Mouse (Mus musculus): ENCODE measurements around the gene Nrxn3. TPM values are rescaled to one million over a fixed set of nuclear protein-coding genes. Genes with fewer than 3 reads are reported as not detected.

Nrxn3 gene
- total RNA-seq, 1 experiment from 2014 or later: 0.18 TPM

DNA sequence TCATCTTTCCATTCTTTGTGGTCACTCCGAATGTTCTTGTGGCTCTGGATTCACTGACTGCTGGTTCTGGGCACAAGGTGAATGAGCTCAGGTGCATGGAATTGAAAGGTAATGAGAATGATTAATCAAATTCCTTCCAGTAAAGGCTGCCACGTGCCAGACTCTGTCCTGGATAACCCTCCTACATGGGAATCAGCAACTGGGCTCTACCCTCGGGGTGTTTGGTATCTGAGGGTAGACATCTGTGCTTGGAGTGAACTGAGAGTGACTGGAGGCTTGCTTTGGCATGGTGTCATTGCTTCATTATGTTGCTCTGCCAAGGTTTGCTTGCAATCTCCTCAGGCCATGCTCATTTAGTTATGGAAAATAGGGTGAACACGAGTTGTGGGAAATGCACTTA, 209.0 kb downstream of the Nrxn3 start:
- no peak for DNase-seq

DNA sequence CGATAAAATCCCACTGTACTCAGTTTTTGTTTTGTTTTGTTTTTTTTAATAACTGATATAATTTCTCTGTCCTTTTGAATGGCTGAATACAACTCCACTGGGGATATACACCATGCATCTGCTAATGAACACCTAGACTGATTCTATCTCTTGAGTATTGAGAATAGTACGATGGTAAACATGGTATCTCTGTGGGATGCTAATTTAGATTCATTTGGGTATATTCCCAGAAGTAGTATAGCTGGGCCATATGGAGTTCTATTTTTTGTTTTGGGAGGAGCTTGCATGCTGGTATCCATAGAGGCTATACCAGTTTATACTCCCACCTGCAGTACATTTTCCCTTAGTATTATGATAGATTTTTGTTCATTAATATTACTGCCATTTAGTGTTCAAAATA, 217.0 kb downstream of the Nrxn3 start:
- DNase-seq: no peak

- no peak for DNase-seq
These were observed 222.3 kb downstream of the Nrxn3 start for GRCm38 (mm10) chr12:88944967-88945366.

GRCm38 (mm10) chr12:88949870-88950269, 227.2 kb downstream of the Nrxn3 start:
- no peak for DNase-seq

- no peak for DNase-seq
These were observed 230.4 kb downstream of the Nrxn3 start for GRCm38 (mm10) chr12:88952937-88953600.

DNA sequence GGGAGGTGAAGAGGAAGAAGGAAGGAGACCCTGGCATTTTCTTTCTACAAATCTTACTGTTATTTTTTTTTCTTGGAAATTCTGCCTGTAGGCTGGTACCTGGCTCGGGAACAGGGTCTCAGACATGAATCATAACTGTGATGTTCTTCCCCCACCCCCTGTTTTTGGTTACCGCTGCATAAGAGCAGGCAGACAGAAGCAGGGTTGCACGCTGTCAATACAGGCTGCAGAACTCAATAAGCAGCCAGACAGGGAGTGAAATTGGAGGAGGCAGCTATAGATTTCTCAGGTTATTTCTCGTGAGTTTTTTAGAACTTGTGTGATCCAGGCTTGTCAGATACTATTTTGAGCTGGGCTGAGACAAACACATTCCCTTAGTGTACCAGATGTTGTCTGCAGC, 231.1 kb downstream of the Nrxn3 start:
- no peak for DNase-seq

DNA sequence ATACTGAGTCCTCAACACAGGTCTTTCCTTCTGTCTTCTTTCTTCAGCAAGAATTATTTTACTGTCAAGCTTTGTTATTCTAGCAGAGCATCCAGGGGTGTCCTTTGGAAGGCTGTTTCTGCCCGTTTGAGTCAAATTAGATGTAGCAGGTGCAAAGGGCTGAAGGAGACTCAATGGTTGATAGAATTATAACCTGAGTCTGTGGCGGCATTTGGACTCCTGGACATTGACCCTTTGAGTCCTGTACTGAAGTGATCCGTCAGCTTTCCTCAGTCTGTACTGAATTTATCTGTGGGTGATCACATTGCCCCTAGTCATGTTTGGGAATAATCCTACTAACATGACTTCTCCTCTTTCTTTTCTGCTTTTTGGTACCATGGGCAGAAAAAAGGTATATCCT, 234.8 kb downstream of the Nrxn3 start:
- DNase-seq: no peak

DNA sequence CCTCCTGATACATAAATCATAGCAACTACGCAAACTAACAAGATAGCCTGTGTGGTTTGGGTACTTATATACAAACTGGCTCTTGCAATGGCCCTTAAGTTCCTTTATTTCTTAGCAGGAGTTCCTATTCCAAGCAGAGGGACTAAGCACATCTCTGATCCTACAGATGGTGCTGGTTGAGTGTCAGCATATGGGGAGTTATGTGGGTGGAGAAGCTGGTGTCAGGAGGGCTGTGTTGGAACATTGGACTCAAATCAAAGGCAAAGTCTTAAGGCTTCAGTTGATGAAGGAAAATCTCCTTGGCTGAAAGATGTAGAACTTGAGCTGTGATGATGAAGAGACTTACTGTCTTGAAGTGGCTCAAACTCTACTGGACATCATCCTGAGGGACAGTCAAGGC, 238.1 kb downstream of the Nrxn3 start:
- DNase-seq: no peak

- DNase-seq: no peak
These were observed 243.7 kb downstream of the Nrxn3 start for GRCm38 (mm10) chr12:88966329-88966728.

- DNase-seq: no peak
These were observed 253.9 kb downstream of the Nrxn3 start for GRCm38 (mm10) chr12:88976621-88977020.

GRCm38 (mm10) chr12:88983688-88984330, 261.1 kb downstream of the Nrxn3 start:
- DNase-seq: peak; percentile 10

DNA sequence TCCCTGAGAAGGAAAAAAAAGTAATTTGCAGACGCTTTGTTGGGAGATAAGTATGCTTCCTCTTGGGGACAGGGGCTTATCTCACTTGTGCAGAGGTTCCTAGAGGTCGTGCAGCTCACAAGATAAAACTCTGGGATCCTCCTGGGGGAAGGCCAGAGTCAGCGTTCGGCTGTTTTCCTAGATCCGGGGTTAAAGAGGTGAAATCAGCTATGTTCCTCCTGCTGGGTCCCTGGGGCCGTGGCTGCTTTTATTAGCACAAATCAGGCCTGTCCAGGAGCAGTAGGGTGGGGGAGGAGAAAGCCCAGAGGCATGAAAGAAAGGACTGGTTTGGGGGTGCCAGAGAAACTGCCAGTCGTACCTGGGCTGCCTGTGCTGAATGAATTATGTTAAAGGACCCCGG, 261.7 kb downstream of the Nrxn3 start:
- no peak for DNase-seq

GRCm38 (mm10) chr12:88984804-88985203, 262.1 kb downstream of the Nrxn3 start:
- DNase-seq: no peak

DNA sequence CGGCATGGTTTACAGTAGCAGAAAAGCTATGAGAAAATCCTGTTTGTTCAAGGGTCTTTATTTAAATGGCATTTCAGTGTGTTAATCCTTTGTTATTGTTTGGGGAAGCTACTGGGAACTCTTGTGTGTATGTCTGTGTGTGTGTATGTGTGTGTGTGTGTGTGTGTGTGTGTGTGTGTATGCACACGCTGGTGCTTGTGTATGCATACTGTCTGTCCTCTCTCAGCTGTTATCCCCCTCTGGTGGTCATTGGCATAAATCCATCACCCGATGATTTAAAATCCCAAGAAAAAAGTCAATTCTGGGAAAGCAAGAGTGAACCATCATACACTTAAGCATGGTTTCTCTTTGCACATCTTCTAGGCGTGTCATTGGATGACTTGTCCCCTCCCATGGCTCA, 264.4 kb downstream of the Nrxn3 start:
- DNase-seq: no peak

DNA sequence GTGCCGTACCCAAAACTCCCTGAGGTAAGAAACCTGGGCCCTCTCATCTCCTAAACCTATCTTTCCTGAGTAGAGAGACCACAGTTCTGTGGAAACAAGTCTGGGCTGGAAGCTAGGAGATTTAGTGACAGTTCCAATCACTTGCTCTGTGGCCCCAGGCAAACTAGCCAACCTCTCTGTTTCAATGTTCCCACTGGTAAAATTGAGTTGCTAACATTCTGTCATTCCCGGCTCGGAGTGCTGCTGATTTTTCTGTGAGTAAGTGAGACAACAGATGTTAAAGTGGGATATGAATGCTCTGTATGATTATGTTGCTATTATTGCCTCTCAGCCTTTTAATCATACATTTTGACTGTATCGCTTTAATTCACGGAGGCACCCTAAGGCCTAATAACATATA, 268.1 kb downstream of the Nrxn3 start:
- DNase-seq: no peak

DNA sequence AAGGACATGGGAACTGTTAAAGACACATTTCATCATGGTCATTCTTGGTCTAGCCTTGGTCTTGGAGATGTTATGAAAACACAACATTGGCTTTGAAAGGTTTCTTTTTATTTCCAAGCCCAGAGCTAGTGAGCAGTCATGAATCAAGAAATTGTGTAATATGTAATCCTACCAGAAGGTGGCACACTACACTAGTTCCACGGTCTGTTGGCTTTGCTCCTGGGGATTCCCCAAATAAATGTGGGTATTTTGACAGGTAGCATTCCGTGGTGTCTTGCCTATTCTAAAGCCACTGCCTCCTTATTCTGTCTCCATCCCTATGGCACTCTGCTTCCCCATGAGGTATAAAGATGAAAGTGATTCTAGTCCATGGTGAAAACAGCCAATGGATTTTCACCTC, 269.5 kb downstream of the Nrxn3 start:
- DNase-seq: no peak

DNA sequence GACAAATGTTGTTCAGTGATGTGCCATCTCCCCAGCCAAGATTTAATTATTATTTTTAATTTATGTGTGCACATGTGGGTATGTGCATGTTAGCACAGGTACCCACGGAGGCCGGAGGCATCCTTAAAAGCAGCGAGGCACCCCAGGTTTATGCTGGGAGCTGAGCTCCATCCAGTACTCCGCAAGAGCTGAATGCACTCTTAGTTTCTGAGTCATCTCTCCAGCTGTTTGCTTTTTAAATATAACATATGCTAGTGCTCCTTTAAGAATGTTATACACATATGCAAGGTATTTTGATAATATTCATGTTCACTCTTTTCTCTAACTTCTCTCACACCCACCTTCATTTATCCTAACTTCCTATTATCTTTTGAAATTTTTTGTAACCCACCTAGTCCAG, 271.1 kb downstream of the Nrxn3 start:
- DNase-seq: no peak

DNA sequence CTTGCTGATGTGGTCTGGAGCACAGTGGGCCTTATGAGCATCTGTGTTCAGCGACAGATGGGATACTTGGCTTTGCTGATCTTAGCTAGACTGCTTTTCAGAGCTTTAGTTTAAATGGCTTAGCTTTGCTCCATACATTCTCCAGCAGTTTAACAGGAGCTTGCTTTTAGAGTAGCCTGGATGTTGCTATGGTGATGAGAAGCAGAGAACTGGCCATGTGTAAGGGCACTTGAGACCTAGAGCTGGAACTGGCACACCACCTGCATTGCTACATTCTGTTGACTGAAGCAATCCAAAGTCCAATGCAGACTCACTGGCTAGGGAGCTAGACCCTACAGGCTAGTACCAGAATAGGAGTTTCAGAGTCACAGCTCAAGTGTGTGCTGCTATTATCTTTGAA, 293.8 kb downstream of the Nrxn3 start:
- DNase-seq: no peak

GRCm38 (mm10) chr12:89025180-89025579, 302.5 kb downstream of the Nrxn3 start:
- DNase-seq: no peak

- no peak for DNase-seq
These were observed 313.4 kb downstream of the Nrxn3 start for GRCm38 (mm10) chr12:89035984-89036618.

DNA sequence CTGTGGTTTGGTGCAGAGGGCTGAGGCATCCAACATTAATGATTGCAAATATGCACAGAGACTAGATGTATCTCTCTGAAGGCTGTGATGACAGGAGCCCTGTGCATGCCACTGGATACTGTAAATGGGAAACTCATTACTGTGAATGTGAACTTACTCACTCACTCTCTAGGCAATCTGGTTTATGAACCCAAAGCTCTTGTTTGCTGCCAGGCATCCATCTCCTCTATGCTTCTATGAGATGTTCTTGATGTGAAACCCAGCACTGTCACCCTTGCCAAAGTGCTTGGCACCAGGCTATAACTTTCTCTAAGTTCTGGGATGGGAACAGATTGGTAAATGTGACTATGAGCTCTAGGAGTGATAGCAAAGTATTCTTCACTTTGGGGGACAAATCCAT, 317.5 kb downstream of the Nrxn3 start:
- no peak for DNase-seq

DNA sequence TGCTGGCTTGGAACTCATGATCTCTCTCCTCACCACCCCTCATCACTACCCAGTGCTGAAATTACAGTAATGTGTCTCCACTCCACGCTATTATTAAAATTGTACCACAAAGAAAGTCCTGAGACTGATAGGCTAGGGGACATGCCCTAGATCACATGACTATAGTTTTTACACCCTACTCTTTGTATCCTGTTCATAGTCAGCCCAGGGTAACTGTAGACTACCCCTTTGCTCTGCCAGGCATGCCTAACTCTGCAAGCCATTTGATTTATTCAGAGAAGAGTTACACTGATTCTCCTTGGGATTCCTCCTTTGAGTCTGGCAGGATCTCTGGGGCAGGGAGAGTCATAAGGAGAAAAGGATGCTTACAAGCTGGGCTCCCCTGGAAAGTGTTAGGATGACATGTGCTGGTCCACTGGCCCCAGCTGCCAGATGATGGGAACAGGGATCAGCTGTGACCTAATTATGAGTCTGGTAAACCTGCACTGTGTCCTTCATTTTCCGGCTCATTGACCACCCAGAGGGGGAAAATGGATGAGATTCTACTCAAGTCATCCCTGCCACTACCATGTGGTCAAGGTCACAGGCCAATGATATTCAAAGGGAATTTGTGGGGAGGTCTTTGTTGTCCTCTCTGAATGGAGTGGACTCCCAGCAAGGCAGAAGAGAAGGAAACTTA, 318.9 kb downstream of the Nrxn3 start:
- no peak for DNase-seq

DNA sequence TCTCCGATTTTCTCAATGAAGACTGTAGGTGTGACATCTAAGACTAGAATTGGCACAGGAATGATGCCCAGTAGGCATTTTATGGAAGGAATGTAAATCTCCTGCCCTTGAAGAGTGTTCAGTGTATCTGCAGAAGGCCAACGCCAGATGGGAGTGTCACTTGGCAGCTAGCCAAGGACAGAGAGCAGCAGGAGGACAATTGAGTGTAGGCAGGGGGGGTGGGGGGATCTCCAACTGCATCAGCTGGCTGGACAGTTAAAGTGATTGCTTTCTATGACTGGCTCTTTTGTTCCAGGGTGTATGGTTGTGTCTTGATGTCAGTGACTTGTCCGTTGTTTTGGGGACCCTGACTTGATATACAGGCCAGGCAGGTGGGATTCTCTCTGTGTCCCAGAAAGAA, 326.6 kb downstream of the Nrxn3 start:
- peak; percentile 51 for DNase-seq
